Mouse (Mus musculus): ENCODE results near the gene Foxn3.

The Foxn3 gene

DNA sequence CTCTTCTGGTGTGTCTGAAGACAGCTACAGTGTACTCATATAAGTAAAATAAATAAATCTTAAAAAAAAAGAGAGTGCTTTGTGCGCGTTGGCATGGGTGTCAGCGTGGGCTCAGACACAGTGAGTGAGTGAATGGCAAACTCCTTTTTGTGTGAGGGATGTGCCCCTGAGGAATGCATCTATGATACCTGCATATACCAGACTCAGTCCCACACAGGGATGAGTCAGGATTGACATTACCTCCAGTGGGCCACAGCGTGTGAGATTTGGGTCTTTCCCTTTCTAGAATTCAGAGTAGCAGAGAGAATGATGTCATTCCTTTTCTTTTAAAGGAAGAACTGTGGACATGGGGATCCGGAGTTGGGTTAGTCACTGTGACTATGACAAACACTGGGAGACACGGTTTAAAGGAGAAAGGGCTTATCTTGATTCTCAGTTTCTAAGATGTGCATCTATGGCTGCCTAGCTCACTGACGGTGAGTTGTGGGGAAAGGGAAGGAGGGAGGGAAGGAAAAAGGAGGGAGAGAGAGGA is 380.1 kb downstream of the Foxn3 start:
- no peak for DNase-seq (ENCODE audit: low read depth, low spot score)

DNA sequence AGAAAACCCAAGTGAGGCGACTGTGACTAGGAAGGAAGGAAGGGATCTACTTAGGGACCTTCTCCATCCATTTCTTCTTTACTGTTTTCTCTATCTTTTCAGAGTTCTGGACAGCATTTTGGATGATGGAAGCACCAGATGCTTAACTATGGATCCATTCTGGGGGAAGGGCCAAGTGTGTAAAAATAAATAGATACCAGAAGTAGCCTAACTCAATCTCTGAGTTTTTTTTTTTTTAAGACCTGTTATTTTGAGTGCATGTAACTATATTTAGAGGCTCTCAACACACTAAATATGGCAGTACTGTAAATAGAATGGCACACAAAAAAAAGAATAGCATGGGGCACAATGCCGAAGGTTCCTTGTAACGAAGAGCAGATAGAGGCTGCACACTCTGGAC is 381.0 kb downstream of the Foxn3 start:
- no peak for DNase-seq (ENCODE audit: low read depth, low spot score)

DNA sequence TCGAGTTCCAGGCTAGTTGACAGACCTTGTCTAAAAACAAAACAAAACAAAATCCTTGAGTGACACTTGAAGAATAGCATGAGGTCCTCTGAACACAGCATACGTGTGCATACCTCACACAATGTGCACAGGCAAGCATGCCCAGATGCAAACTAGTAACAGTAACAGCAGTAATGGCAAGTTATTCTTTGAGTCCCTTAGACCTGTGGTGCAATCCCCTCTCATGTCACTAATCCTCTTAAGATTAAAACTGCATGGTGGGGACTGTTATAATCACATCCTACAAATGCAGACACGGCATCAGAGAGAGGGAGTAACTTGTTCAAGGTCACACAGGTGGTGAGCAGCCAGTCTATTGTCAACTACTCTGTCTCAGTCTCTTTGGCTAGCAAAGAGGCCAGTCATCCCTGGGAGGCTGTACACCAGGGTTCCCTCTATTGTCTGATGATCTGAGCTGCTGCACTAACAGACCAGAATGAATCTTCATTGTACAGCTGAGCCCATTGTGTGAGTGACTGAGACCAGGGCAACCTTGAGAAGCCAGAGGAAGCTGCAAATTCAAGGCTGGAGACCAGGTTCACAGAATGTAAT is 383.1 kb downstream of the Foxn3 start:
- peak; percentile 25 for DNase-seq (ENCODE audit: low read depth, low spot score)

DNA sequence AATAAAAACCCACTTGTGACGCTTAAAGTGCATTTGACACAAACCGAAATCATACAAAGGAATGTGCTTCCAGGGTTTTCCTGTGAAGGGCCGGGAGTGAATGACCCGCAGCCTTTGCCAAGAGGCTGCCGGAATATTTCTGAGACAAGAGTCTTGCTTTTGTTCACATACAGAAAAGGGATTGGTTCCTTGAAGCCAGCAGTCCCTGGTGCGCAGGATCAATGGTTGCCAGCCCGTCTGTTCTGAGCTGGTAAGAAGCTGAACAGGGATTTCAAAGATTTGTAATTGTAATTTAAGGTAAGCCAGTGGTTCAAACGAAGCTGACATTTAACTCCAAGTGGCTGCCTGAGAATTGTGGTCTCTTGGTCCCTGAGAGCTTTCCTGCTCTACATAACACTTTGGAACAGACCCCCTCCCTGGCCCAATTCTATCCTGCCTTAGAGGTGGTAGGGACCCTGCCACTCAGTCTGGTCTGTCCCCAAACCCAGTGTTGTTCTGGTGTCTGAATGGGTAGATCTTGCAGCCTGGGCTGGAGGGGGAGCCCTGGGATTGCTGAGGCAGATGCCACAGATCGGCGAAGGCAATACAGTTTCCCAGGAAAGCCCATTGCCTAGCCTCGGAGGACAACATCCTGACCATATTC is 388.3 kb downstream of the Foxn3 start:
- DNase-seq (ENCODE audit: low read depth, low spot score), result no peak

DNA sequence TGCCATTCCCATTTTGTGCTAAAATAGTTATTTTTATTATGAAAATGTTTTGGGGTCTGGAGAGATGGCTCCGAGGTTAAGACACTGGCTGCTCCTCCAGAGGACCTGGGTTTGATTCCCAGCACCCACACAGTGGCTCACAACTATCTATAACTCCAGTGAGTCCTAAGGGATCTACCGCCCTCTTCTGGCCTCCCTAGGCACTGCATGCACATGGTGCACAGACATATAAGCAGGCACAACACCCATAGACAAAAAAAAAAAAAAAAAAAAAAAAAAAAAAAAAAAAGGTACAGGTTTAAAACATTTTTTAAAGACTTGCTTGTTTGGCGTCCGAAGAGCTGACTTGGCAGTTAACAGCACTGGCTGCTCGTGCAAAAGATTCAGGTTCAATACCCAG is 391.2 kb downstream of the Foxn3 start:
- peak; percentile 57 for DNase-seq (ENCODE audit: low read depth, low spot score)

DNA sequence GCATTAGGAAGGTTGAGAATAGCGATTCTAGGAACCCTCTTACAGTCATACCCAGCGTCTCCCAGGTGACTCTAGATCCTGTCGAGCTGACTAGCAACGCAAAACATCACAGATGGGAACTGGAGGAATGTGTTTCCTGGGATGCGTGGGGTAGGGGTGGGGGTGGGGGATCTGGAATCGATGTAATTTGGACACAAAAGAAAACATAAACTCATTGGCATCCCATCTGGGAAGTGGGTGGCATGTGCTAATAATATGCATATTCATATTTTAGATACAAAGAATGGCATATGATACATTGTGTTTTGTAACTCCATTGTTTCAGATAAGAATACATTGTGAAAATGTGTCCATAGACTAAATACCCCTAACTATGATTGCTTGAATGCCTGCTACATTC is 393.5 kb downstream of the Foxn3 start:
- no peak for DNase-seq (ENCODE audit: low read depth, low spot score)

DNA sequence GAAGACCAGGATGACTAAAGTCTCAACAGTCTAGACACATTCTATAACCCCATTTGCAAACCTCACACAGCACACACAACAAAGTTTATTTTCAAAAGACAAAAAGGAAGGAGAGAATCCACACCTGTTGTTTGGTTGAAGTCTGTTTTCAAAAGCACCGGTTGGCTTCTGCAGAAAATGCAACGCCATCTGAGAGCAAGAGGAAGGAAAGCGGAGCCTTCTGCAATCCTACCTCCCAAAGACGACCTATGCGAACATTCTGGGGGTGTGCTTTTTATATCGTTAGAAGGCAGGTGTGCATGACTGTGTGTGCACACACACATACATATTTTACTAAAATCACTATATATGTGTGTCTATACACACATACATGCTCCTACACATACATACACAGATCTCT is 397.3 kb downstream of the Foxn3 start:
- DNase-seq (ENCODE audit: low read depth, low spot score), result no peak

DNA sequence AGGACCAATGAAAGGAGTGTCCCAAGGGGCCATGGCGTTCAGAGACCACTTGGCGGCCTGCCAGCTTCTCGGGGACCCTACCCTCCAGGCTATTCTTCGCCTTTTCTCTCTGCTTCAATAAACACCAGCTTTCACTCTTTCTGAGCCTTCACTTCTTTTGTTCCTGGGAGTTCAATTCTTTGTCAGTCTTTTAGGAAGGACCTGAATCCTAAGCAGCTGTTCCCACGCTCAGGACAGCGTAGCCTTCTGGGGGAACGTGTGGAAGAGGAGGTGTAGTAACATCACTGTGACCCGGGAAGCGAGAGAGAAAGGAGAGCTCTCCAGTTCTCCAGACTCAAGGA is 400.1 kb downstream of the Foxn3 start:
- DNase-seq (ENCODE audit: low read depth, low spot score), result no peak

DNA sequence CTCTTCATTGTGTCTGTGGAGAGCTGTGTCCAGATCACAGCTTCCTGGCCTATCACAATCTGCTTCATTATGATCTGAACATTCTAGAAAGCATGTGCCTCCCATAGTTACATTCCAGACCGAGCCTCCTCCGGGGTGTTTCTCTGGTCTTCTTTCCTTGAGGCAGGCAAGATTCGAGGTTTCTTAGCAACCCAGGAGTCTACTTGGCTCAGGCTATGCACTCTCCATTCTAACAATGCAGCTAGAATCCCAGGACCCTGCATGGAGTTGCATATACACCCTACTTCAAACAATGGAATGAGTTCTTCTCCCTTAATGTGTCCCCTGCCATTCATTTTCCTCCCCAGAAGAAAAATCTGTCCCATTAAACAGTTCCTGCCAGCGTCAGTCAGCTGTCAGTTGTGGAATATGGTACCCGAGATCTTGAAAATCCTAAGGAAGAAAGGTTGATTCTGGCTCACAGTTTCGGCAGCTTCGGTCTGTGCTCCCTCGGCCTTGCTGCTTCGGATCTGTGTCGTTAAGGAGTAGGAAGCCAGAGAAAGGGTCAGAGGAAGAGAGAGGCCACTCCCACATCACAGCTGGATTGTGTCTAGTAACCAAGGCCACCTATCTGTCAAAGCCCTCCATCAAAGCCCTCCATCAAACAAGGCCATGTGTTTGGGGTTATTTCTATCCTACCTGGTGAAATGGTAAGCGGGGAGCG is 400.6 kb downstream of the Foxn3 start:
- DNase-seq (ENCODE audit: low read depth, low spot score), result no peak

DNA sequence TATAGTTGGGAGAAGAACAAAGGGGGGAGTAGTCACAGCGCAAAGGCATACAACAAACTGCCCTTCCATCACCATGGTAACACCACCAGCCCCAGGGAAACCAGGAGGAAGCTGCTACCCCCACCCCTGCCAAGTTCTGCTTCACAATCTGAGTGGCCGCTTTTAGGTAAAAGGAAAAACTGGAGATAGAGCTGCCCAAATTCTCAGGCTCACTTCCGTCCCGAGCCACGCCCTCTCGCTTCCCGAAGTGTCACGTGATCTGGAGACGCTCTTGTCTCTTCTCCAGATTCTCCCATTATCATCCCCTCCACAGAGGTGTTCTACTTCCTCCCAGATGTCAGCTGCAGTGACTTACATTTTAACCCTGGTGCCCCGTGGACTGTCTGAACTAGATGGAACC is 401.2 kb downstream of the Foxn3 start:
- peak; percentile 76 for DNase-seq (ENCODE audit: low read depth, low spot score)

DNA sequence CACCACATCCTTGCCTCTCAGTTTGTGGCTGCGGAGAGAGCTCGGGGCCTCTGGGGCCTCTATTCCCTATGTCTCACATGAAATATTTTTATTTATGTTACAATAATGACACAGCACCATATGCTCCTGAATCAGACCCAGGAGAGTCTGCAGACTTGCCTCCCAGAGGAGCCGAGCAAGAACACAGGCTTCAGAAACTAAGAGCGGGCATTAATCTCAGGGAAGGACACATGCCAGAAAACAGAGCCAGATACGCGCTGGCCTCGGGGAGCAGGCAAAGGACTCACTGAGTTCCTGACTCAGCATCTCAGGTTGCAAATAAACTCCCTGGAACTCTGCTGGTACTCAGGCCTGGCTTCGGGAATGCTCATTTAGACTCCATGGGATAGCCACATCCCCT is 403.3 kb downstream of the Foxn3 start:
- no peak for DNase-seq (ENCODE audit: low read depth, low spot score)

DNA sequence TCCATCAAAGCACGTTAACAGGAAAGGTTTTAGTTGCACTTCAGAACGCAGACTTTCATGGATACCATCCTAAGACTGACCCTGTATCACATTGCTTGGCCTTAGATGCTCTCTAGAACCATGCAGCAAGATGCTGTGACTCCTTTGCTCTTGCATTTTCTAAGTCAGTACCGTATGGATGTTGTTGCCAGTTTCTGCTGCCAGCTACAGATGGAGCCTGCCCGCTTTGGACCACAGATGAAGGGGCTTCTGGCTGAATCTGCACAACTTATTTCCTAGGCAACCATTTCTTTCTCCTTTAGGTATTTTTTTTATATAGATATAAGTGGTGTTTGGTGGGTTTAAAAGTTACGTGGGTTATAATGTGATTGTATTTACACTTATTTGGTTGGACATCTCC is 407.5 kb downstream of the Foxn3 start:
- DNase-seq (ENCODE audit: low read depth, low spot score), result no peak

DNA sequence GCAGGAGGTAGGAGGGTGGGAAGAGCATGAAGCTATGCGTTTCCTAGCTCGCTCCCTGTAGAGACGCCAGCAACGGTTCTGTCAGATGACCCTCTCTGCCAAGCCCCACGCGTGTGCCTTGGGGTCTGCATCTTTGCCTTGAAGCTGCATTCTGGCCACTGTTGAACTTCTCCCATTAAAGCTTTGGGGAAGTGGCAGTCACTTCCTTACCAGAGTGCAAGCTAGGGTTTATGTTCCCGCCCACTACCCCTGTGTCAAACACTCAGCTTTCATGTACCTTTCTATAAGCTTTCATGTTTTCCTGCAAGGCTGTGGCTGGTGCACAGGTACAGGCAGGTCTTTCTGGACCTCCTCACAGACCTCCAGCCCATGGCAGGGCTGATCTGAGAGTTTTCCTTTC is 409.2 kb downstream of the Foxn3 start:
- no peak for DNase-seq (ENCODE audit: low read depth, low spot score)

DNA sequence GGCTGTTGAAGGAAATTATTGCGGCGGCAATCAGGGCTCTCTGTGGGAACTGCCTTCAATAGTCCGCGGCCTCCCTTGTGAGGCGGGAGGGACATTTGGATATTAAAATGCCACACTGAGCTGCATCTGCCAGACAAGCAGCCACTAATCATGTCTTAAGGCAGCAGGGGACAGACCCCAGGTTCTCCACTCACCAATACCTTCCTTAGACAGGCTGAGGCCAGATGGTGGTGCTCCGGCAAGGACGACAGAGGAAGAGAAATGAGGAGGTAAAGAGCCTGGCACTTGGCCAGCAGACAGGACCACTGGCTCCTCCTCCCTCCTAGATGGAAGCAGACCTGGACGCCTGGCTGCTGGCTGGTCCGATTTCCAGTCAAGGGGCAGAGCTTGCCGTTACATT is 409.7 kb downstream of the Foxn3 start:
- DNase-seq (ENCODE audit: low read depth, low spot score), result no peak

DNA sequence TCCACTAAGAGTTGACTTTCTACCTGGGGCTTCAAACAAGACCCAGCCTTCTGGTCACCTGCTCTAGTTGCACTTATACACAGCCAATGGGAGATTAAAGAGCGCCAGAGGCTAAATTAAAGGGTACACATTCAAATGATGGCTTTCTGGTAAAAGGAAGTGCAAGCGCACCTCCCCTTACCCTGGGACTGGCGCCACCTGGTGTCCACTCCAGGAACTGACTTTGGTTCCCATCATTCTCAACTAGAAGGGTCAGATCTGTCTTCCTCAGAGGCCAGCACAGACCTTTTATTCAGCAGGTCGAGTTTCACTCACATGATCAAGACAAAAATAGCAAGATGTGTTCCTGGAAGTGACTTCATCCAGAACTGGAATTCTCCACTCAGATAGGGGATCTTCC is 413.3 kb downstream of the Foxn3 start:
- DNase-seq (ENCODE audit: low read depth, low spot score), result peak; percentile 75

DNA sequence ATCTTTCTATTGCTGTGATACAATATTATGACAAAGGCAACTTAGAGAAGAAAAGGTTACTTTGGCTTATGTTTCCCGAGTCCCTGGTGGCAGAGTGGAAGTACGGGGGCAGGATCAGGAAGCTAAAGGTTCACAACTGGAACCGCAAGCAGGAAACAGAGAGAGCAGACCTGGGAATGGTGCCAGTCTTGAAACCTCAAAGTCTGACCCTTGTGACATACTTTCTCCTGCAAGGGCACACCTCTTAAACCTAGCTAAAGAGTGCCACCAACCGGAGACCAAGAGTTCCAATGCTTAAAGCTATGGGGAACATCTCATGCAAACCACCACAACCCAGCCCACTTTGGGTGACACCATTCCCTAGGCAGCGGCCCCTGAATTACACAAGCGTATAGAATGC is 414.2 kb downstream of the Foxn3 start:
- DNase-seq (ENCODE audit: low read depth, low spot score), result no peak
